Mouse (Mus musculus): ENCODE measurements around the gene Opn1sw. TPM values are rescaled to one million over a fixed set of nuclear protein-coding genes. Genes with fewer than 3 reads are reported as not detected.
A peak's percentile ranks its signal among the peaks of the same experiment; 100 is the strongest.

Gene Opn1sw
- polyA plus RNA-seq, 1 experiment from 2014 or later, result 0.48 TPM

DNA sequence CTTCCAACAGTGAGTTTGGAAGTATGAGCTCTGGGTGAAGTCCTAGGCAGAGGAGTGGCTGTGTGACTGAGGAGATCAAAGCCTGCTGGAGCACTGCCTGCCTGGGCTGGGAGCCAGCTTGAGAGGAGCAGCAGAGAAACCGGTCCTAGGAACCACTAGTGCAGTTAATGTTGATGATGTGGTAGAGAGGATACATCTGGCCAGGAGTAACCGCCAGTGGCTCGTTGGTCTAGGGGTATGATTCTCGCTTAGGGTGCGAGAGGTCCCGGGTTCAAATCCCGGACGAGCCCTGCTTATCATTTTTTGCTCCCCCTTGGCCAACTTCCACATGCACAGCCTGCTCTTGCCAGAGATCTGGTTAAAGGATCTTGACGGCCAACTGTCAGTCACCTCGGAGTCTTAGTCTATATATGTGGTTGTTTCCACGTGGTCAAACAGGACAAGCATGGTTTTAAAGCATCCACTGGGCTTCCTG lies 375 bp upstream of the Opn1sw start:
- Histone ChIP-seq H3K4me3 (ENCODE audit: low read length) (peak overlapping the region; percentile 44), H3K4me1 (replicated peaks; ENCODE audit: control insufficient read depth, insufficient read depth, low read length) (peaks cover 13% of the 10 kb centered on the region)

GRCm38 (mm10) chr6:29382442-29382841 lies 5.8 kb downstream of the Opn1sw start:
- Histone ChIP-seq H3K4me1 (replicated peaks; ENCODE audit: control insufficient read depth, insufficient read depth, low read length) (peaks cover under 1% of the 10 kb centered on the region; the same call in 1 of the 2 replicates), H3K4me3 (ENCODE audit: low read length) (no peak overlapping the region), H3K27me3 (ENCODE audit: control insufficient read depth, insufficient read depth, low read depth, low read length) (no peaks in the 10 kb centered on the region), H3K27ac (ENCODE audit: low read length) (no peak overlapping the region), H3K4me2 (ENCODE audit: low read depth, low read length) (no peak overlapping the region), H3K9ac (ENCODE audit: low read length) (no peak overlapping the region), H3K9me3 (ENCODE audit: control insufficient read depth, low read length) (no peaks in the 10 kb centered on the region), H3K36me3 (ENCODE audit: control insufficient read depth, insufficient read depth, low read length) (peaks cover 3% of the 10 kb centered on the region; the same call in 1 of the 2 replicates)
- 44% methylated on average over 2 of the region's 2 CpGs for WGBS
- no peak for ATAC-seq (ENCODE audit: low read depth)

More for the DNA sequence above, 375 bp upstream of the Opn1sw start:
- H3K9me3 ChIP-seq (ENCODE audit: control insufficient read depth, low read length), result no peaks in the 10 kb centered on the region
- H3K4me2 ChIP-seq (ENCODE audit: low read depth, low read length), result peak overlapping the region; percentile 52
- H3K27me3 ChIP-seq (ENCODE audit: control insufficient read depth, insufficient read depth, low read depth, low read length), result no peaks in the 10 kb centered on the region
- peak; percentile 98 for ATAC-seq (ENCODE audit: low read depth)
- H3K36me3 ChIP-seq (ENCODE audit: control insufficient read depth, insufficient read depth, low read length), result no peaks in the 10 kb centered on the region
- H3K27ac ChIP-seq (ENCODE audit: low read length), result peak overlapping the region; percentile 62
- peak overlapping the region; percentile 25 for H3K9ac ChIP-seq (ENCODE audit: low read length)
- WGBS, result 2% methylated on average over 11 of the region's 11 CpGs

- Histone ChIP-seq H3K4me1 (replicated peaks; ENCODE audit: control insufficient read depth, insufficient read depth, low read length) (no peaks in the 10 kb centered on the region), H3K9ac (ENCODE audit: low read length) (no peak overlapping the region), H3K27me3 (ENCODE audit: control insufficient read depth, insufficient read depth, low read depth, low read length) (no peaks in the 10 kb centered on the region), H3K4me2 (ENCODE audit: low read depth, low read length) (no peak overlapping the region), H3K27ac (ENCODE audit: low read length) (no peak overlapping the region), H3K9me3 (ENCODE audit: control insufficient read depth, low read length) (no peaks in the 10 kb centered on the region), H3K4me3 (ENCODE audit: low read length) (no peak overlapping the region), H3K36me3 (ENCODE audit: control insufficient read depth, insufficient read depth, low read length) (peaks cover 19% of the 10 kb centered on the region)
- 93% methylated on average over 6 of the region's 6 CpGs for WGBS
- ATAC-seq (ENCODE audit: low read depth), result no peak
Measured at GRCm38 (mm10) chr6:29379954-29380353, 8.3 kb downstream of the Opn1sw start.

DNA sequence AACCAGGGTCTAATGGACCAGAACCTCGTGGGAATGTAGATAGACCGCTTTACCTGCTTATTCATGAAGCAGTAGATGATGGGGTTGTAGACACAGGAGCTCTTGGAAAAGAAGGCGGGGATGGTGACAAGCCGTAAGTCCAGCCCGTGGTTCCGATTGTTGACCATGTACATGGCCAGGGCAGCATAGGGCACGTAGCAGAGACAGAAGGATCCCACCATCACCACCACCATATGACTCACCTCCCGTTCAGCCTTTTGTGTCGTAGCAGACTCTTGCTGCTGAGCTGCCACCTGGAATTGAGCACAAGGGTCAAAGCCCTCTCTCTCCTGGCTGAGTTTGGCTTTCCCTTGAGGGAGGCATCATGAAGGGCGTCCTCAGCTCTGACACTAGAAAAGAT lies 9.6 kb downstream of the Opn1sw start:
- Histone ChIP-seq H3K9me3 (ENCODE audit: control insufficient read depth, low read length) (no peaks in the 10 kb centered on the region), H3K27me3 (ENCODE audit: control insufficient read depth, insufficient read depth, low read depth, low read length) (no peaks in the 10 kb centered on the region), H3K27ac (ENCODE audit: low read length) (no peak overlapping the region), H3K4me3 (ENCODE audit: low read length) (no peak overlapping the region), H3K9ac (ENCODE audit: low read length) (no peak overlapping the region), H3K4me2 (ENCODE audit: low read depth, low read length) (no peak overlapping the region), H3K4me1 (replicated peaks; ENCODE audit: control insufficient read depth, insufficient read depth, low read length) (no peaks in the 10 kb centered on the region), H3K36me3 (ENCODE audit: control insufficient read depth, insufficient read depth, low read length) (peaks cover 27% of the 10 kb centered on the region)
- WGBS, result 91% methylated on average over 10 of the region's 10 CpGs
- no peak for ATAC-seq (ENCODE audit: low read depth)

DNA sequence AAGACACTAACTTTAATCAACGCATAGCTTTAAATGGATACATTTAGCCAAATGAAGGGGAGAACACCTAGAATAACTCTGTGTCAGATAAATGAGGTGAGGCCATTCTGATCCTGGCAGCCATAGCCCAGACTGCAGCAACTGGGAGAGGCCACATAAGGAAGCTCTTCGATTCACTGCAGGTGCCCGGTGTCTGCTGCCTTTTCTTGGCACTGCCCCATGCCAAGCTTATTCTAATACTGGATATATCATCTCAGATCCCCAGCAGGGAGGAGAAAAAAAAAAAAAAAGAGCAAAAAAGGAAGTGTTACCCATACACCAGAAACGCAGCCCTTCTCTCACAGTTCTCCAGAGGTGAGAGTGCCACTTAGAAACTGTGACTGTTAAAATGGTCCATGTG lies 10.9 kb downstream of the Opn1sw start:
- peaks cover 37% of the 10 kb centered on the region for H3K36me3 ChIP-seq (ENCODE audit: control insufficient read depth, insufficient read depth, low read length)
- no peaks in the 10 kb centered on the region for H3K27me3 ChIP-seq (ENCODE audit: control insufficient read depth, insufficient read depth, low read depth, low read length)
- H3K4me1 ChIP-seq (replicated peaks; ENCODE audit: control insufficient read depth, insufficient read depth, low read length), result no peaks in the 10 kb centered on the region
- no peaks in the 10 kb centered on the region for H3K9me3 ChIP-seq (ENCODE audit: control insufficient read depth, low read length)
- H3K4me2 ChIP-seq (ENCODE audit: low read depth, low read length), result no peak overlapping the region
- no peak for ATAC-seq (ENCODE audit: low read depth)
- no peak overlapping the region for H3K4me3 ChIP-seq (ENCODE audit: low read length)
- no peak overlapping the region for H3K27ac ChIP-seq (ENCODE audit: low read length)
- 85% methylated on average over 4 of the region's 4 CpGs for WGBS
- H3K9ac ChIP-seq (ENCODE audit: low read length), result no peak overlapping the region

- H3K27me3 ChIP-seq (ENCODE audit: control insufficient read depth, insufficient read depth, low read depth, low read length), result no peaks in the 10 kb centered on the region
- H3K9ac ChIP-seq (ENCODE audit: low read length), result no peak overlapping the region
- 87% methylated on average over 1 of the region's 1 CpGs for WGBS
- H3K27ac ChIP-seq (ENCODE audit: low read length), result no peak overlapping the region
- no peak overlapping the region for H3K4me3 ChIP-seq (ENCODE audit: low read length)
- no peaks in the 10 kb centered on the region for H3K9me3 ChIP-seq (ENCODE audit: control insufficient read depth, low read length)
- no peak overlapping the region for H3K4me2 ChIP-seq (ENCODE audit: low read depth, low read length)
- no peak for ATAC-seq (ENCODE audit: low read depth)
- no peaks in the 10 kb centered on the region for H3K4me1 ChIP-seq (replicated peaks; ENCODE audit: control insufficient read depth, insufficient read depth, low read length)
- H3K36me3 ChIP-seq (ENCODE audit: control insufficient read depth, insufficient read depth, low read length), result peaks cover 29% of the 10 kb centered on the region
Measured at GRCm38 (mm10) chr6:29365277-29365676, 23.0 kb downstream of the Opn1sw start.

DNA sequence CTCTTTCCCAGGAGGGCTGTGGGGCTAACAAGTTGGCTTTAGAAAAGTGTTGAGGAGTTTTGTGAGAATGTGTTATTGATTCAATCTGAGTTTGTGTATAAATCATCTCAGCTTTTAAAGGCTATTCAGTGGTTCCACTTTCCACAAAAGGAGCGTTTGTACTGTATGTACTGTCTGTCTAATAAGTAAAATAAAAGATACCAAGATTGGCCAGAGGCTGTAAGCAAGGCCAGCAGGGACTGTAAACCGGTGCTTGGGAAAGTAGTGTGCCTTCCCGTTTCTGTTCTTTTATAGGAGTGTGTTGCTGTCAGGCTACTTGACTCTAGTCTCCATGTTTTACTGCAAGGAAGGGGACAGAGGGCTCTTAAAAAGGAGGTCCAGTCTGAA lies 25.1 kb downstream of the Opn1sw start:
- Histone ChIP-seq H3K36me3 (ENCODE audit: control insufficient read depth, insufficient read depth, low read length) (peaks cover 29% of the 10 kb centered on the region), H3K4me2 (ENCODE audit: low read depth, low read length) (no peak overlapping the region), H3K4me3 (ENCODE audit: low read length) (no peak overlapping the region), H3K9ac (ENCODE audit: low read length) (no peak overlapping the region), H3K27me3 (ENCODE audit: control insufficient read depth, insufficient read depth, low read depth, low read length) (no peaks in the 10 kb centered on the region), H3K9me3 (ENCODE audit: control insufficient read depth, low read length) (no peaks in the 10 kb centered on the region), H3K4me1 (replicated peaks; ENCODE audit: control insufficient read depth, insufficient read depth, low read length) (no peaks in the 10 kb centered on the region), H3K27ac (ENCODE audit: low read length) (no peak overlapping the region)
- ATAC-seq (ENCODE audit: low read depth), result no peak
- WGBS, result 82% methylated on average over 3 of the region's 3 CpGs

GRCm38 (mm10) chr6:29362246-29363128 lies 25.8 kb downstream of the Opn1sw start:
- no peaks in the 10 kb centered on the region for H3K27me3 ChIP-seq (ENCODE audit: control insufficient read depth, insufficient read depth, low read depth, low read length)
- H3K4me1 ChIP-seq (replicated peaks; ENCODE audit: control insufficient read depth, insufficient read depth, low read length), result no peaks in the 10 kb centered on the region
- no peaks in the 10 kb centered on the region for H3K9me3 ChIP-seq (ENCODE audit: control insufficient read depth, low read length)
- H3K4me3 ChIP-seq (ENCODE audit: low read length), result no peak overlapping the region
- no peak overlapping the region for H3K9ac ChIP-seq (ENCODE audit: low read length)
- WGBS, result 67% methylated on average over 7 of the region's 7 CpGs
- H3K4me2 ChIP-seq (ENCODE audit: low read depth, low read length), result no peak overlapping the region
- no peak for ATAC-seq (ENCODE audit: low read depth)
- no peak overlapping the region for H3K27ac ChIP-seq (ENCODE audit: low read length)
- peaks cover 31% of the 10 kb centered on the region for H3K36me3 ChIP-seq (ENCODE audit: control insufficient read depth, insufficient read depth, low read length)

GRCm38 (mm10) chr6:29360211-29360610 lies 28.1 kb downstream of the Opn1sw start:
- no peak overlapping the region for H3K4me2 ChIP-seq (ENCODE audit: low read depth, low read length)
- H3K27ac ChIP-seq (ENCODE audit: low read length), result no peak overlapping the region
- WGBS, result 76% methylated on average over 6 of the region's 6 CpGs
- no peaks in the 10 kb centered on the region for H3K27me3 ChIP-seq (ENCODE audit: control insufficient read depth, insufficient read depth, low read depth, low read length)
- peaks cover 26% of the 10 kb centered on the region for H3K36me3 ChIP-seq (ENCODE audit: control insufficient read depth, insufficient read depth, low read length)
- no peak overlapping the region for H3K4me3 ChIP-seq (ENCODE audit: low read length)
- ATAC-seq (ENCODE audit: low read depth), result no peak
- no peaks in the 10 kb centered on the region for H3K4me1 ChIP-seq (replicated peaks; ENCODE audit: control insufficient read depth, insufficient read depth, low read length)
- no peaks in the 10 kb centered on the region for H3K9me3 ChIP-seq (ENCODE audit: control insufficient read depth, low read length)
- no peak overlapping the region for H3K9ac ChIP-seq (ENCODE audit: low read length)
